Mouse (Mus musculus) bone marrow, adult 2 months (tissue): ENCODE measurements around the gene Polr2c. TPM values are rescaled to one million over a fixed set of nuclear protein-coding genes. Genes with fewer than 3 reads are reported as not detected.

Experiments
- H3K27ac ChIP-seq: fragments of 200-500 bp; 2 replicates; pipeline ENCODE4 v1.5.1; 2012; ENCODE audit warnings: low read depth, mild to moderate bottlenecking, control low read depth, inconsistent platforms, low read length; ENCODE audit not compliant: control insufficient read depth, poor library complexity, insufficient read depth
- H3K4me1 ChIP-seq: fragments of 200-500 bp; 2 replicates; pipeline ENCODE4 v1.6.1; 2011; ENCODE audit warnings: low read length; ENCODE audit not compliant: control insufficient read depth, insufficient read depth
- H3K4me3 ChIP-seq: fragments of 200-500 bp; replicated peaks from 2 replicates; pipeline ENCODE3; 2011; ENCODE audit warnings: mild to moderate bottlenecking, low read depth, low read length, control low read depth; ENCODE audit not compliant: control insufficient read depth
- CTCF ChIP-seq: fragments of 200-500 bp; IDR thresholded peaks from 2 replicates; pipeline ENCODE4 v1.5.1; 2011; ENCODE audit warnings: low read length, control low read depth; ENCODE audit not compliant: control insufficient read depth, insufficient read depth
- POLR2A ChIP-seq: fragments of 200-500 bp; IDR thresholded peaks from 2 replicates; pipeline ENCODE4 v1.6.1; 2011; ENCODE audit warnings: low read depth, mild to moderate bottlenecking, control low read depth, low read length, borderline replicate concordance; ENCODE audit not compliant: control insufficient read depth
- WGBS: fragments of 180-500 bp; shearing (Covaris S2); methylation state at CpG from one replicate; pipeline ENCODE4 v1.1.7; 2018; 5-methylcytosine and 5-hydroxymethylcytosine counted together
- polyA plus RNA-seq: library from polyadenylated mRNA; stranded (reverse); fragments of >200 nt; gene quantifications from 2 replicates; pipeline ENCODE4 v1.2.4, GENCODE M21; 2011; ENCODE audit warnings: low replicate concordance; ENCODE audit not compliant: missing spikeins, insufficient read depth, insufficient read length

Gene Polr2c
- 33.6 and 37.9 TPM in 2 replicates for polyA plus RNA-seq

DNA sequence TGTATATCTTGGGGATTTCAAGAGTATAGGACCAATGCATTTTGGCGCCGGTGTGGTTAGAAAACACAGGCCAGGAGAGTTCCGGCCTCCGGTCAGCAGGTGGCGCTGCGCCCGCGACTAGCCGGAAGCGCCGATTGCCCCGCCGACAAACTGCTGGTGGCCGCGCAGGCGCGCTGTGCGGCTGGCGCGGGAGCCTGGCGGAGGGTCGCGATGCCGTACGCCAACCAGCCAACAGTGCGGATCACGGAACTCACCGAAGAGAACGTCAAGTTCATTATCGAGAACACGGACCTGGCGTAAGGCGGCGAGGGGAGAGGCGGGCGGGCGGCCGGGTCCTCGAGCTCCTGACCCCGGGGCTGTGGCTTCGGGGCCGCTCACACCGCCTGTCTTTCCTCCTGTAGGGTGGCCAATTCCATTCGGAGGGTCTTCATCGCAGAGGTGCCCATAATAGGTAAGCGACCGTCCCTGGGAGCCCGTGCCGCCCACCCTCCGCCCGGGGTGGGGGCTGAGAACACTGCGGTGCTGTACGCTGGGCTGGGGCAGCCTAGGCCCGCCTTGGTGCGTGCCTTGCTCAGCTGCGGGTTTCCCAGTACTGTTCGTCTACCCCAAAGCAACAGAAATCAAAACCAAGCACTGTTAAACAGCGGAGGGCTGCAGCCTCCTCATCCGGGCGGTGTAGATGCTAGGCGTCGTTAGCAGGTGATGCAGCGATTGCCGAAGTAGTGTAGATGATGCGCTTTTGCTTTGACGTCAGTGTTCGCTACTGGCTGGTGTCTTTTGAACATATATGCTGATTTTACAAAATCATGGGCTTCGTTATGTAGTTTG lies at the start of gene Polr2c:
Polr2c (plus strand) TSS at position 105 of the 828 bp plus-strand sequence.
- Histone ChIP-seq H3K4me1 (no peaks in the 10 kb centered on the region), H3K27ac (peak within 1 kb of the TSS; percentile 67), H3K4me3 (peak within 1 kb of the TSS; percentile 66)
- under 1% methylated on average over 68 of the region's 68 CpGs for WGBS
- TF ChIP-seq POLR2A (peak; percentile 77; the same call in 1 of the 2 replicates), CTCF (peak; percentile 85)

DNA sequence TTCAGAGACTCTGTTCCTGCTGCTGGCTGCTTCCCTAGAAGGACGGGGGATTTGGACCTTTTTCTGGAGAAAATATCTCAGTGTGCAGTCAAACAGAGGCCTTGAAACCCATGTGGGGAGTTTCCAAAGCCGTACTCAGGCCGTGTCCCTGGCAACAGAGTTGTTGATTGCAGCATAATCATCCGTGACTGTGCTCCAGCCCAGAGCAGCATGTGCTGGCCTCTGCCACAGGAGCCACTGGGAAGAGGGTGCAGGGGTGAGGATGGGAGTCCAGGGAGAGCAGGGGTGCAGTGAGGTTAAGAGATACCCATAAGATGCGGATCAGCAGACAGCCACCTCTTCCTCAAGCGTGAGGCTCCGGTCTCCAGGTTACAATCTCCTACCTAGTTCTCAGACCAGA lies 49.7 kb upstream of the Polr2c start:
- WGBS: 74% methylated on average over 7 of the region's 7 CpGs
- H3K4me3 ChIP-seq: no peak overlapping the region
- TF ChIP-seq POLR2A (no peak), CTCF (no peak)
- no peak overlapping the region for H3K27ac ChIP-seq
- H3K4me1 ChIP-seq: no peaks in the 10 kb centered on the region; the same call in none of the 2 replicates

DNA sequence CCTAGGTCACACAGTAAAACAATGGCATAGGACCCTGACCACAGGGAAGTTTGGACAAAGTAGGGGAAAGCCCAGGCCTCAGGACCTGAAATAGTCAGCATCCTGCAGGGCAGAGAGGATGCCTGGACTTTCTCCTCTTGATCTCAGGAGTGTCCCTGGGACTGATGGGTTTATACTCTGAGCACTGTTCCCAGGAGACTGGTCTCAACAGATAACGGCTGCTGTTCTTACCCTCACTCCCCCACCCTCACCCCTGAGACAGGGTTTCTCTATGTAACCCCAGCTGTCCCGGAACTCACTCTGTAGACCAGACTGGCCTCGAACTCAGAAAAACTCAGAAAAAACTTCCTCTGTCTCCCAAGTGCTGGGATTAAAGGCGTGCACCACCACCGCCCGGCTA lies 48.9 kb upstream of the Polr2c start:
- TF ChIP-seq POLR2A (no peak), CTCF (no peak)
- Histone ChIP-seq H3K4me1 (peaks cover 1% of the 10 kb centered on the region), H3K4me3 (no peak overlapping the region), H3K27ac (no peak overlapping the region)
- 77% methylated on average over 6 of the region's 6 CpGs for WGBS

DNA sequence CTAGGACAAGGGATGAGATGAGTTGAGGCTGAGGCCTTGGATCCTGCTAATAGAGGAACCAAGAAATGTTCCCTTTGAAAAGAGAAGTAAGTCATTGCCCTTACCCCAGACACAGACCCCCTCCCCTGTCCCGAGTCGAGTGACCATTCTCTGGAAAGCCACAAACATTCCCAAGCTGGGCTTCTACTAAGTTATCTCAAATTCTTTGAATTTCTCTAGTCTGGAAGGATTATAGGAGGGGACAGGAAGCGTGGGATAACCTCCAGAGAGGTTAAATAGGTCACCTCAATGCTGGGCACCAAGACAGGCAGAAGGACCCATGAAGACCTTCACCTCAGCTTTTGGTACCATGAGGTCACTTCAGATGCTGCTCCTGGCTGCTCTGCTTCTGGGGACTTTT lies 47.1 kb upstream of the Polr2c start, which contains the start of gene Ccl17:
Ccl17 (plus strand) TSS at position 301 of the 400 bp plus-strand sequence.
- no peak within 1 kb of the TSS for H3K4me3 ChIP-seq
- H3K27ac ChIP-seq: no peak within 1 kb of the TSS
- WGBS: 51% methylated on average over 3 of the region's 3 CpGs
- no peak for TF ChIP-seq POLR2A
- no peak for TF ChIP-seq CTCF
- peaks cover 1% of the 10 kb centered on the region for H3K4me1 ChIP-seq

DNA sequence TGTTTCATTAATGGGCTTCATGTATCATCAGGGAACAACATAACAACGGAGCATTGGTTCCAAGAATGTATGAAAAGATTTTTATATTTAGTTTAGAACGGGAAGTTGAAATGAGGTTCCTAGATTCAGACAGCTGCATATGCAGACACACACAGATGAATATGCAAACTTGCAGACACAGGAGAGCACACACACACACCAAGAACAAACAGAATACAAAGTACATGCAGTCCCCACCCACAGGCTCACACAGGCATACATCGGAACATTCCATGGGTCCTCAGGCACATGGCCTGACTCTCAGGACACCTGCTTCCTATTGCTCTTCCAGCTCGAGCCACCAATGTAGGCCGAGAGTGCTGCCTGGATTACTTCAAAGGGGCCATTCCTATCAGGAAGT lies 46.4 kb upstream of the Polr2c start:
- WGBS: 79% methylated on average over 5 of the region's 5 CpGs
- H3K4me3 ChIP-seq: no peak overlapping the region
- H3K27ac ChIP-seq: no peak overlapping the region
- TF ChIP-seq CTCF (no peak), POLR2A (no peak)
- H3K4me1 ChIP-seq: peaks cover 1% of the 10 kb centered on the region

DNA sequence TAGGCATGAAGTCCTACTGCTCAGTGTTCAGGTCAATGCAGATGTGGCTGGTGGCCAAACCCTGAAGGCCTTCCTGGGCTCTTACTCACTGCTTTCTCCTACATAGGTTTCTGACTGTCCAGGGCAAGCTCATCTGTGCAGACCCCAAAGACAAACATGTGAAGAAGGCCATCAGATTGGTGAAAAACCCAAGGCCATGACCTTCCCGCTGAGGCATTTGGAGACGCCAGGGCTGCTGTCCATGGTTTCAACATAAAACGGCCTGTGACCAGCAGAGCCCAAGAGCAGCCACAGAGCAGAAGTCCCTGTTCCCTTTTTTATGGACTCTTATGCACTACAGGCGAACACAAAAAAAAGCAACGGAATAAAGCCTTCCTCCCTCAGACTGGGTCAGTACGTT lies 45.6 kb upstream of the Polr2c start:
- TF ChIP-seq POLR2A (no peak), CTCF (no peak)
- H3K4me3 ChIP-seq: no peak overlapping the region
- peak overlapping the region; percentile 2; the same call in 1 of the 2 replicates for H3K27ac ChIP-seq
- 27% methylated on average over 6 of the region's 6 CpGs for WGBS
- H3K4me1 ChIP-seq: peaks cover 1% of the 10 kb centered on the region

DNA sequence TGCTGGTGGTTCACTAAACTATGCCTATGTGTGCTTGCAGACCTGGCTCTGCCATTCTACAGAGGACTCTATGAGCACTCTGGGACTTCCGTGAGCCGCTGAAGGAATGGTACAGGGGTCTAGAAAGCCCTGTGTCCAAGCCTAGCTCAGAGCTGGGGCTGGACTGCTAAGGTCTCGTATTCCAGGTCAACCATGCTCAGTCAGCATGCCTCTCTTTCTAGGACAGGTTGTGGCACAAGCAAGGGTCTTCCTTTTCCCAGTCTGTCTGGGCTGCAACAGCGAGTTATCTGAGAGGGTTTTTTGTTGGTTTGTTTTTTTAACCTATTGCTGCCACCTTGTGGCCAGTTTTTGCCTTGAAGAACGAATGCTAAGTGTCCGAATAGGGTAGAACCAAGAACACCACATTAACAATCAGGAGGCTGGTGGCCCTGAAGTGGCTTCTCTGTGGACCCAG lies 44.6 kb upstream of the Polr2c start:
- Histone ChIP-seq H3K4me1 (peaks cover 1% of the 10 kb centered on the region), H3K4me3 (no peak overlapping the region), H3K27ac (no peak overlapping the region)
- 30% methylated on average over 6 of the region's 6 CpGs for WGBS
- TF ChIP-seq POLR2A (no peak), CTCF (peak; percentile 30; the same call in 1 of the 2 replicates)

DNA sequence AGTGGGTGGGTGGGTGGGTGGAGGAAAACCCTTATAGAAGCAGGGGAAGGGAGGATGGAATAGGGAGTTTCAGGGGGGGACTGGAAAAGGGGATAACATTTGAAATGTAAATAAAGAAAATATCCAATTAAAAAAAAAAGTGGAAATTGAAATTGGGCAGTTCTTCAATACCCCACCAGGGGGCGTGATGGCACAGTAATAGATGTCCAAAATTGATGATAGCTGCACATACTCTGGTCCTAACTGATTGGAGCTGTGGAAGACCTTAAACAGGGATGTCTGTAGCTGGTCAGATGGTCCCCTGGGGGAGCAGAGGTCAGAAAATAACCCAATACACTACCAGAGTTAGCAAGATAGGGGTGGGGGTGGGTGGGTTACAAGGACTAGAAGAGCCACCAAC lies 42.7 kb upstream of the Polr2c start:
- 0% methylated on average over 1 of the region's 1 CpGs for WGBS
- Histone ChIP-seq H3K4me3 (no peak overlapping the region), H3K27ac (no peak overlapping the region), H3K4me1 (peaks cover 1% of the 10 kb centered on the region)
- no peak for TF ChIP-seq POLR2A
- TF ChIP-seq CTCF: peak; percentile 17; the same call in 1 of the 2 replicates

DNA sequence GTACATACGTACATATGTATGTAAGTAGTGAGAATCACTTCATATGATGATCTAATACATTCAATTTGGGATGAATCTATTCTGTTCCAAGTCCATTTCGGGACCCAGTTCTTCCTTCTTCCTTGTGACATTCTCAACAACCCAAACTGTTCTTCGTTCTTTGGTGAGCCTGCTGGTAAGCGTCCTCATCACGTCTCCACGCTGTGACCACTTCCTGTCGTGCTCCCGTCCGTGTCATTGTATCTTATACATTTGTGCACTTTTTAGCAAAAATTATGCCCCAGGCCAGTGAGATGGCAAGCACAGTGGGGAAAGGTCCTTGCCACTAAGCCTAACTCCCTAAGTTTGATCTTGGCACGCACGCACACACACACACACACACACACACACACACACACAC lies 39.3 kb upstream of the Polr2c start:
- Histone ChIP-seq H3K27ac (no peak overlapping the region), H3K4me1 (no peaks in the 10 kb centered on the region), H3K4me3 (no peak overlapping the region)
- TF ChIP-seq POLR2A: no peak
- no peak for TF ChIP-seq CTCF
- 45% methylated on average over 11 of the region's 11 CpGs for WGBS
